Mouse (Mus musculus): Measurements from ENCODE around the gene Gfod1.

Gfod1 gene

GRCm38 (mm10) chr13:43304018-43304431 is at the start of gene Gfod1:
Gene Gfod1, minus strand, starts transcription at chr13:43304172.
- DNase-seq: peak; percentile 95 to 97

DNA sequence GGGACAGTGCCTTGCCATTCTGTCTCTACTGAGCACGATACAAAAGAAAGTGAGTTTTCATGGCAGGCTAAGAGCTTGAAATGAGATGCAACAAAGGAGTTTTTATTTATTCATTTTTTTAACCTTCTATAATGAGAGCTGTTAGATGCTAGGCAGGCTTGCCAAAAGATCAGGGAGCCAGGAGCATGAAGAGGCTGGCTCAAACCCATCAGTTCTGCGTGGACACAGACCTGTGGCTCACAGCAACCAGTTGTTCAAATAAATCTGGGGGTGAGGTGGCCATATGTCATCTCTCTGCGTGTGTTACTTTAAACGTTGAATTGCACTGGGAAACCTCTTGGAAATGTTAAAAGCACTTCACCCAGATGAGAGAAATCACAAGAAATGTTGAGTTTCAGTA is 49.4 kb upstream of the Gfod1 start:
- no peak for DNase-seq

DNA sequence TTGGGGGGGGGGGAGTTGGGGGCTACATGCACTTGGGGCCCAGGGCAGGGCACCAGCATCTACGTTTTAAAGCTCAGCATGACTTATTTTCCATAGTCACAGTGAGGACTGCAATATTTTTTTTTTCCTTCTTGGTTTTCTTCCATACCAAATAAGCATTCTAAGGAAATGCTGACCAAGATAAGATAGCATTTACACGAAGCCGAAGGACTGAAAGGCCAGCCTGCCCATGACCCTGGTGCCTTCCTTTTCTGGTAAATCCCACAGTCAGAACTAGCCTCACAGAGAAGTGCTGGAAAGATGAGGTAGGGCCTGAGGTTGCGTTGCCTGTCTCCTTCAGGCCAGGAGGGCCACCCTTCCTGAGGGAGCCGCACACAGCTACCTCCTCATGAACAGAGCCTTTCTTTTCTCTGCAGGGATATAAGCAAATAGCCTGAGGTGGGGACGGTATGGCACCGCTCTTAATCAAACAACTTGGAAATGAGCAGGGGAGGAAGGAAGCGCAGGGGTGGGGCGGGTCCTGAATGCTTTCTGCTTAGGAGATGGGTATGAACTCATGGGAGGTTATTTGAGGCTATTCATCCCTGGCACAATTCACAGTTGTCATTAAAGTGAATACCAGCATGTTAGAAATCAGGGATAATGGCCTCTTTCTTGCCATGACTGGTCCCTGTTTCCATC is 46.7 kb upstream of the Gfod1 start:
- no peak for DNase-seq

GRCm38 (mm10) chr13:43349376-43349775 is 45.4 kb upstream of the Gfod1 start:
- no peak for DNase-seq

- DNase-seq: no peak
These were observed 42.9 kb upstream of the Gfod1 start for GRCm38 (mm10) chr13:43346825-43347224.

DNA sequence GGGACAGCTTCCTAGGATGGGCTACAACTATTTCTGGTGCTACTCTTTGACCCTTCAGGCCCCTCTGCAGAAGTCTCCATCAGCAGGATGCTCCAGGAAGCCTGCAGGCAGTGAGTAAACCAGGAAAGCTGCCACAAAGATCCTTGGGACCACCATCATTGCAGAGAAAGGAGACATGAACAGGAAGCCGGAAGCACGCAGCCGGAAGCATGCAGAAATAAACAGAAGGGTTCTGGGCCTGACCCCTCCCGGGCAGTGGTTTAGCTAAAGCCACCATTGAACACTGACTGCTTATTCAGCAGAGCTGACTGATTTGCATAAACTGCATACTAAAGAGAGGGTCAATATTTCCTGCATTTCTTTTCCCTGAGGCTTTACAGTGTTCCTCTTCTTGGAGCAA is 34.7 kb upstream of the Gfod1 start:
- no peak for DNase-seq

DNA sequence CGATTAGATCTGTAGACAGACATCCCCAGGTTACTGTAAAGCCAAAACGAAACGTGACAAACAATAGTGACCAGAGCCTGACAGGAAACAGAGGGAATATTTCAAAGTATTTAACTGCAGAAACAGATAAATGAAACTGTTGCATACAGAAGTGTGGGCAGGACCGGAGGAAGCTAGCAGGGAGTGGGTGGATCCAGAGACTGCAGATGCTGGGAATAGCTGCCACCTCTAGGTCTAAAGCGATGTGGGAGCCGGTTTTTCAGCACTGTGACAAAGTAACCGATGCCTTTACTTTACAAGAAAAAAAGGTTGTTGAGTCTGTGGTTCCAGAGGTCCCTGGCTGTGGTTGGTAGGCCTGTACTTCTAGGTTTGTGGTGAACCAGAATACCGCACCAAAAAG is 34.0 kb upstream of the Gfod1 start:
- DNase-seq: no peak

GRCm38 (mm10) chr13:43336425-43337221 is 32.7 kb upstream of the Gfod1 start:
- DNase-seq: no peak

DNA sequence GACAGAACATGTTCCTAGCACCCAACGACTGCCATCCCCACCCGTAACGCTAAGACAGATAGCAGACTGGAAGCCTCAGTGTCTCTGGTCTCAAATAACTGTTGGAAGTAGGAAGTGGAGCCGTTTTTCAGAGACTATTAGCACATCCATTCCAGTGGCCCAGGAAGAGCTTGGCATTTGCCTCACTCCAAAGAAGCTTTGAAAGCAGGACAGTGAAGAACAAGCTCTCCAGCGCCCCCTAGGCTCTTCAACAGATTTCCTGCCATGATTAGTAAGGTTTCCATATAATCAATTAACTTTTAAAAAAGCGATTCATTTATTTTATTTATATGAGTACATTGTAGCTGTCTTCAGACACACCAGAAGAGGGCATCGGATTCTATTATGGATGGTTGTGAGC is 28.6 kb upstream of the Gfod1 start:
- DNase-seq: peak in 1 of 2 experiments; percentile 21

DNA sequence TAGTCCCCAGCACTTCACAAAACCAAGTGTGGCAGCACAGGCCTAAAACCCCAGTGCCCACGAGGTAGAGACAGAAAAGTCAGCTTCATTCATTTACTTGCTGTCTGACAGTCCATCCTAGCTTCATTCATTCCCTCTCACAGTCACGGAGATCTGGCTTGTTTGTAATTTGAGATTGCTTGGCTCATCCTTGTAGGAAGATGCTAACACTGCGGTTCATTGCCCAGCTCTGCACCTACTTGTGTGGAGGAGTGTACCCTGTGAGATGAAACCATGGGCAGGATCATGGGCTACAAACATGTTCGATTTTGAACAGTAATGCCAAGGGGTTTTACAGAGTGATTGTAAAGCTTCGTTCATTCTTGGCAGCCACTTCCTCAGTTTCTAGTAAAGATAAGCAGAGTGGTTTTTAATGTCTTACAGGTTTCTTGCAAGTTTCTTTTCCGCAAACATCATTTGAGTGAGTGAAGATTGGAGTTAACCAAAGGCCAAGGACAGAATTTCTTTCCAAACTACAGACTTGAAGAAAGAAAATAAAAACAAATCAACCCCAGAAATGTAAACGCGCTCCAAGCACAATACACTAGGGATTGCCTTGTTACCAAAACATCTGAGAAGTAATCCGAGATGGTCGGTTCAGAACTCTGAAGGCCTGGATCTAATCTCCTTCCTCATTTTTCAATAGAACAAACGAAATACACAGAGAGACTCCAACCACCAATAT is 27.9 kb upstream of the Gfod1 start:
- DNase-seq: no peak

DNA sequence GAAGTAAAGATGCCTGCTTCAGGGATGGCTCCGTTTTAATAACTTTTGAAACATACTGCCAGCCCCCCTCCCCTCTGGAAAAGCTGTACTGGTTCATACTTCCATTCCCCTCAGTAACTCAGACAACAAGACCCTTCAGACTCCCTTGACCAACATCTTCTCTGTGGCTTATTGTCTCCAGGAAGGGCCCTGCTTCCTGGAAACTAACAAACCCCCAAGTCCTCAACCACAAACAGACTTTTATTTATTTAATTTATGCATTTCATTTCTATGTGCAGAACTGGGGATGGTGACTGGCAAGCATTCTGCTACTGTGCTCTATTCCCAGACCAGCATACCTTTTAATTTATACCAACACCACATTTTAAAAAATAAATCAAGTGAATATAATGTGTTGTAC is 21.5 kb upstream of the Gfod1 start:
- no peak for DNase-seq

GRCm38 (mm10) chr13:43321492-43321891 is 17.5 kb upstream of the Gfod1 start:
- DNase-seq: no peak

GRCm38 (mm10) chr13:43319396-43319795 is 15.4 kb upstream of the Gfod1 start:
- no peak for DNase-seq

DNA sequence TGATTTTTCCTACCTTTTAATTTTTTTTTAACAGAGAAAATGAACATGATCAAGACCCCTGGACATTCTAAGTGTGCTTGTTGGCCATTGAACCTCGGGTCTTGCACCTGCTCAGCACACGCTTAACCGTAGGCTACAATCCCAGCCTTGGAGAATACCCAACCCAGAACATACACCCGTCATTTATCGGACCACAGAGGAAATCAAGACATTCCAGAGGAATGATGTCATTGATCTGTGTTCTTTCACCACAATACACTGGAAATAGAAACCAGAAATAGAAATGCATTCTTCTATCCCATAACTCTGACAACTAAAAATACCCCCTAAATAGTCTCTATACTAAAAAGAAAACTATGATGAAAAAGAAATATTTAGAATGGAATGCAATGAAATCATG is 13.4 kb upstream of the Gfod1 start:
- DNase-seq: no peak

DNA sequence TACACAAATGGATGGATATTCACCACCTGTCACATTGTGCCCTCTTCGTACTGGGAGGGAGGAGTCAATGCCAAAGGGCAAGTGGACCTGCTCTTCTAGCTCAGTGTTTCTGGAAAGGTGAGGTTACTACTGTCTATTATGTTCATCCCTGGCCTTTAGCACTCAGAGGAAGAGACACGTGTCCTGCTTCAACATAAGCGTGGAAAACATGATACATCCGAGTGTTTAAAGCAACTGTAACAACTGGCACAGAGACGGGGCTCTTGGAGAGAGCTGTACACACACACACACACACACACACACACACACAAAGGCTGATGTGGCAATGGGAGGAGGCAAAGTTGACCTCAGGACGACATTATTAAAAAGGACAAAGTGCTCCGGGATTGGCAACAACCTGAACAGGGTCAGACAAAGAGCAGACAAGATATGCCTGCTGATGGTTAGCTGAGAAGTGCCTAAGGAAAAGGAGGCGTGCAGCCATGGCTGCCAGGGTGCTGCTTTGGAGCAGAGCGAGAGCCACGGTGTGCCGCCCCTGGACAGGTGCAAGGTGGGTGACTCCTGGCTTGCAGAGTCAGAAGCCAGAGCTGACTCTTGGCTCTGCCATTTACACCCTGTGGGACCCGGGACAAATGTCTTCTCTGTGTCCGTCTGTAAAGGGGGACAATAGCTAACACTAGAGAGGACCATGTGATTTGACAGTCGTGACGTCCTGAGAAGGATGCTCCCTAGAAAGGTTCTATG is 1.4 kb upstream of the Gfod1 start:
- no peak for DNase-seq

GRCm38 (mm10) chr13:43304700-43305099 is 728 bp upstream of the Gfod1 start:
- DNase-seq: peak; percentile 64 to 67

DNA sequence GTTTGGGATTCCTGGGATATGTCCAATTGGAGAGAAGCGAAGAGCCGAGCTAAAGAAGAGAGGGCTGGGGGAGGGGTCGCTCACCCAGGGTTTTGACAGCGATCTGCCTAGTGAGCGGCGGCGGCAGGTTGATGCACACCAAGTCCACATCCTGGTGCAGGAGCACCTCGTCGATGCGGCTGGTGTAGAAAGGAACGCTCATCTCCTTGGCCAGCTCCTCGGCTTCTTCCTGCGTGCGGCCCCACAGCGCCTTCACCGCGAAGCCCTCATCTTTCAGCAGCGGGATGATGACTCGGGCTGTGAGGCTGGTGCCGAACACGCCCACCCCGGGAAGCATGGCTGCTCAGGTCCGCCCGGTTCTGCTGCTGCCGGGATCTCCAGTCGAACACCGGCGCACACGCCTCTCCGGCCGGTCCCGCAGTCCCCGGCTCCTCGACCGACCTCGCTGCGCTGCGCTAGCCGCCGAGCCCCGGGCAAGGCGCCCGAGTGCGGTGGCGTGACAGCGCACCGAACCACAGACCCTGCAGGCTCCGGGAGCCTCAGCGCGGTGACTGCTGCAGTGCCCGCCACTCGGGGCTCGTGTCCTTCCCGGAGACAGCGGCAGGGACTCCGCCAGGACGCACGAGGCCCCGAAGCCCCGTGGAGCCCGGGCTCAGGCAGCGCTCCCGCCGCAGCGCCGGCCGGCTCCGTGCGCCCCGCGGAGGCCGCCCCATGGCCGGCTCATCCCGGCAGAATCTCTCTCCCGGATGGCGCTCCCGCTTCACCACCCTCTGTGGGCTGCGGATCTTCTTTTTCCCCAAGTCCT is 609 bp downstream of the Gfod1 start:
- DNase-seq: peak; percentile 52 to 54

- no peak for DNase-seq
These were observed 1.3 kb downstream of the Gfod1 start for GRCm38 (mm10) chr13:43302651-43303160.

GRCm38 (mm10) chr13:43302239-43302638 is 1.7 kb downstream of the Gfod1 start:
- peak in 1 of 2 experiments; percentile 19 for DNase-seq

DNA sequence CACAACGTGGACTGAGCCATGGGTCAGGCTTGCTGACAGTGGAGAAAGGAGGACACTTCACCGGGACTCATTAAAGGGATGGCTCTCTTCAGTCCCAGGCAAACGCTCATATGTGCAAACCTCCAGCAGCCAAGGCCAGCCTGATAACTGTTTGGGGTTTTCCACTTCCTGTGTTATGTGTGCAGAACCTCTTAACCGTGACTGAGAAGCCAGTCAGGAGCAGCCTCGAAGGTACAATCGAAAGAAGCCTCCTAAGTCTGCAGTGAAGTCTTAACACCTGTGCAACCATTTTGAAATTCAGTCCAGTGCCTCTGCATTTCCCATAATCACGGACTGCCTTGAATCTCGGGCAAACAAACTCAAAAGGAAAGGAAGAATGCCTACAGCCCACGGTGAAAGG is 3.1 kb downstream of the Gfod1 start:
- DNase-seq: no peak

DNA sequence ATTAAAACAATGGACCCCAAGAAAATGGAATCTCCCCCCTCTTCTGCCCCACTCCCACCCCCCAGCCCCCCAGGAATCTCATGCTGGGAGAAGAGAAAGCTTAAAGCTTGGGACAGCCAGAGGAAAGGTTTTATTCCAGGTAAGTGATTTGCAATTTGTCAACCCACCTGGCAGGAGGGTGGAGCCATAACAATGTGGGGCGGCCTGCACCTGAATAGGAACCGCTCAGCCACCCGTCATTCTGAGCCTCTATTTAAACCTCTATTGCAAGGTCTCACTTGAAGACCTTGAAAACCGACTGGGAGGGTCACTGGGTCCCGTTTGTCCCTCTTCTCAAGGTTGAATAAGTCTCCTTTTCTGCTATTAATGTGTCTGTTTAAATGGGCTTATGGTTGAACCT is 3.6 kb downstream of the Gfod1 start:
- peak in 1 of 2 experiments; percentile 31 for DNase-seq

DNA sequence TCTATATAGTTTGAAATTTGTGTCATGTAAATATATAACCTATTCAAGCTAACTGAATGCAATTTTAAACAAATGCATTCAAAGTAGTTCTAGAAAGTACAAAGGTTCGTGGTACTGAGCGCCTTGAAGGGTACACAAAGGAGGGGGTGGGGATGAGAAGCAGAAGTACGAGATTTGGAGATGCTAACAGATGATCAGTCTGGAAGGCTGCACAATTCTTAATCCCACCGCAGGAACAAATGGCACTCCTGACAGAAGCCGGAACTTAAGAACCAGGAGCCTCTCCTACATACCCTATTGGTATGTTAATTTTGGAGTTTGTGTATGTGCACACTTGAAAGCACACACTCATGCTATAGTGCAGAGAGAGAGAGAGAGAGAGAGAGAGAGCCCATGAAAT is 4.8 kb downstream of the Gfod1 start:
- DNase-seq: no peak
